Mouse (Mus musculus) cerebellum, adult (tissue): ENCODE results near the gene Chd4.

Experiments
- ATAC-seq: cut with Nextera tagmentation; 2 replicates; pipeline ENCODE4 v1.9.2; 2017; ENCODE audit warnings: mild to moderate bottlenecking, moderate library complexity, mixed read lengths; ENCODE audit not compliant: insufficient number of reproducible peaks, low FRiP score, low TSS enrichment

The Chd4 gene

DNA sequence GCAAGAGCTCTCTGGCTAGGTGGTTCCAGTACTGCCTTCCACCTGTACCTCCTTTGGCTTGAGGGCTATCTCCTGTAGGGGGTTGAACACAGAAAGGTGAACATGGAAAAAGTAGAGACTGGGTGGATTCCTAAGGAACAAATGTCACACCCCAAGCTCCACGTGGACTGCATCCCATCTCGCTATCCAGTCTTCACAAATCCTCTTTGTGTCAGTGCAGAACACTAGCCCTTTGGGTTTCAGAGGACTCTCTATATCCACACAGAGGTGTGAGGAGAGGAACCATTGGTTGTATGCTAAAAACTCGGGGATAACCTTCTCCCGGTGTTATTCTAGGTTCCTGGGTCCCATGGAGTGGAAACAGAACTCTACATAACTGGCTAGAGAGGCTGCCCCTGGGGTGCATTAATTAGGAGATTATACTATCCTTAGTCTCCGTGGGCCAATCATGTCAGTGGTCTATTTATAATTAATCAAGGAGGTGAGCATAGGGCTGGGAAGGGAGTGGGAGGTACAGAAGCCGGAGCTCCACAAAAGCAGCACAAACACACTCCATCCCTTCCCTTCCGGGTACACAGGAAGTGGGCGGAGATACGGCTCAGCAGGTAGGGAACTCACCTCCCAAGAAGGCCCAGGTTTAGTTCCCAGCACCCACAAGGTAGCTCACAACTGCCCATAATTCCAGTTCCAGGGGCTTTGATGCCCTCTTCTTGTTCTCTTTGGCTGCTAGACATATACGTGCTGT is 5.3 kb upstream of the Chd4 start:
- no peak for ATAC-seq

- ATAC-seq = no peak
Measured at GRCm38 (mm10) chr6:125092372-125092771, 3.4 kb upstream of the Chd4 start.

DNA sequence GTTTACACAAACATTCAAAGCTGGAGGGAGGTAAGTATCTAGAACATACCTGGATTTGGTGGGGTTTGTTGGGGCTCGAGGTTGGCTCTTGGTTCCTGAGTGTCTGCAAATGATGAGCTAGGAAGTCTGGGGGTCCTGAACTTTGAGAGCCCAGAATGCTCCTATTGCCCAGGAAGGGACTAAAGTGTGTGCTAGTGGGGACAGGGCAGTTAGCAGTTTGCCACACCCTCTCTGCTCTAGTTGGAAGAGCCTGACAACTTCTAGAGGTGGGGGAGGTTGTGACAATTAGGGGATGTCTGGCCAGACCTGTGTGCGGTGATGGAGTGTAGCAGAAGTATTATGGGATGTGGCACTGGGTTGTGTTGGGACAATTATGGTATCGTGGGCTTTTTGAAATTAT is 938 bp upstream of the Chd4 start:
- no peak for ATAC-seq

DNA sequence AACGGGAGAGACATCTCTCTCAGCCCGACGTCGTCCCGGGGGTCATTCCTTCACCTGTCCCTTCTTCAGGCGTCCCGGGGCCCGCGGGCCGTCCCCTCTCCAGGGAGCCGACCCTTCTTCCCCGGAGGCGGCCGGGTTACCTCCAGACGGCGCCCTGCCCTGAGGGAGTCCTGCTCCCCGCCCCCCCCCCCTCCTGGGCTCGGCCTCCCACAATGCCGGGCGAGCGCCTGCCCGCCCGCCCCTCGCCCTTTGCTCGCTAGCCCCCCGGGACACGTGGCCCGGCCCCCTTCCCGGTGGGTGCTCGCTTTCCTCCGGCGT is 457 bp downstream of the Chd4 start:
- no peak for ATAC-seq

DNA sequence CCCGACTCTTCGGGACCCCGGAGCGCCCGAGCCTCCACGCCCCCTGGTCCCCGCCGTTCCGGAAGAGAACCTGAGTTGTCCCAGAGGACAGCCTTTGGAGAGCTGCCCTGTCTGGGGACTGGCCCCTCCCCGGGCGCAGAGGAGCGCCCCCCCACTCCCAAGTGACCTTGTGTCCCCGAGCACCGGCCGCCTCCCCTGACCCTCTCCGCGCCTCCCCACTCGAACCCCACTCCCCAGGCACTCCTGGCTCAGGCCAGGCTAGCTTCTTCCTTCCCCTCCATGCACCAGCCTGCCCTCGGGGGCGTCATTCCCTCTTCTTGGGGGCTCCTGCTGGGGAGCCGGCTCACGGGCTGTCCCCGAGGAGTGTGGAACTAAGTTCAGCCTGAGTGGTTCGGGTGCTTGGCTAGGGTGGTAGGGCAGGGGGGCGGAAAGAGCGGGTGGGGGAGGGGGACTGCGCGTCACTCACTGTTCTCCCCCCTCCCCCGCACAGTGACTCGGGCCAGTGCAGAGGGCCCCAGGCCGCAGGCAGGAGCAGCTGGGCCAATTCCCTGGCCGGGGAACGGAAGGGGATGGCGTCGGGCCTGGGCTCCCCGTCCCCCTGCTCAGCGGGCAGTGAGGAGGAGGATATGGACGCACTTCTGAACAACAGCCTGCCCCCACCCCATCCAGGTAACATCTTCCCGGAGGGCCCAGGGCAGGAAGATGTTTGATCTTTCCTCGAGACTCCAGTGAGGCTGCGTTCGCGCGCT is 990 bp downstream of the Chd4 start:
- no peak; the same call in 1 of the 2 replicates for ATAC-seq

DNA sequence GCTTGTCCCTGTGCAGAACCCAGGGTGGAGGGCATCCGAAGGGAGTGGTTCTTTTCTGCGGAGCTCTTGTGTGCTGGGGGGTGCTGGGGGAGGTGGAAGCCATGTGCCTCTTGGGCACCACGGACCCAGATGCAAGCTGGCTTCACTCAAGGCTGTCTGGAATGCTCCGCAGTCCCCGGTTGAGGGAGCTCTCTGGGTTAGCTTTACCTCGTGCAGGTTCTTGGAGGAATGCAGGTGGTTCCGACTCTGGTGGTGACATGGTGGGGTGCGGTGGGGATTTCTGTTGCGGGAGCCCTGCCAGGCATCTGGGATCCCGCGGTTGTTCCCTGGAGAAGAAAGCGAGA is 1.5 kb downstream of the Chd4 start:
- no peak for ATAC-seq

GRCm38 (mm10) chr6:125097951-125098350 is 2.2 kb downstream of the Chd4 start:
- no peak for ATAC-seq

- no peak for ATAC-seq
Measured at GRCm38 (mm10) chr6:125098513-125098912, 2.7 kb downstream of the Chd4 start.

GRCm38 (mm10) chr6:125099421-125099971 is 3.7 kb downstream of the Chd4 start:
- ATAC-seq = no peak

DNA sequence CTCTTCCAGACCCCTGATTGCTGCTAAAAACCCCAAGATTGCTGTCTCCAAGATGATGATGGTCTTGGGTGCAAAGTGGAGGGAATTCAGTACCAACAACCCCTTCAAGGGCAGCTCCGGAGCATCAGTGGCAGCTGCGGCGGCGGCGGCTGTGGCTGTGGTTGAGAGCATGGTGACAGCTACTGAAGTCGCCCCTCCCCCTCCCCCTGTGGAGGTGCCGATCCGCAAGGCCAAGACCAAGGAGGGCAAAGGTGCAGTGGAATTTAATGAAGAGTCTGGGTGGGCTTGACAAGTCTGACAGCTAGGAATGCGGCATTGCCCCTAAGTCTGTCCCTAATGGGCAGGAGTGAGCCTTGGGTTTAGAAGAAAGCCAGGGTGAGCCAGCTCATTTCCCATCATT is 5.7 kb downstream of the Chd4 start:
- ATAC-seq = no peak

GRCm38 (mm10) chr6:125104223-125104622 is 8.4 kb downstream of the Chd4 start:
- ATAC-seq = no peak

DNA sequence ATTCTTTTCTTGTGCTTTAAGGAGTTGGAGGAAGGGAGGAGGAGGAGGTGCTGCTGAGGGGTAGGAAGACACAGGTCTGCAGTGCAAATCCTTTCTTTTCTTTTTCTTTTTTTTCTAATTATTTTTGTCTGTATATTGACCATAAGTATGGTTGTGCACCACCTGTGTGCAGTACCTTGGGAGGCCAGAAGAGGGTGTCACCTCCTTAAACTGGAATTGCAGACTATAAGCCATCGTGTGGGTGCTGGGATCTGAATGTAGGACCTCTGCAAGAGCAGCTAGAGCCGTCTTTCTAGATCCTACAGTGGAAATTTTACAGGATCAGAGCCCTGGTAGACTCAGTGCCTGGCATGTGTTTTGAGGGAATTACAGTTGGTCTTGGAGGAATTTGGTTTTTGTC is 11.9 kb downstream of the Chd4 start:
- ATAC-seq = no peak

DNA sequence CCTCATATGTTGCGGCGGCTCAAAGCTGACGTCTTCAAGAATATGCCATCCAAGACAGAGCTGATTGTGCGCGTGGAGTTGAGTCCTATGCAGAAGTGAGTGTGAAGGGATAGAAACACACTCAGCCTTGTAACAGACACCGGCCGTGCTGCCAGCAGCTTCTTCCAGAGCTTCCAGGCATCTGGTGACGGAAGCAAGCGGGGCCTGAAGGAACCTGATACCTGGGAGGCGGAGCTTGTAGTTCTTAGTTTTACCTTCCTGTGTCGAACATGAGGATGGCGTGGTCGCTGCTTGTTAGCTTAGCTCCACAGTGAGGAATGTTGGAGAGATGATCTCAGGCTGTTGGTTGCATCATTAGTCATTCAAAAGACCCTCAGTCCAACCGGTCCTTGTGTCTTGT is 13.6 kb downstream of the Chd4 start:
- ATAC-seq = no peak

DNA sequence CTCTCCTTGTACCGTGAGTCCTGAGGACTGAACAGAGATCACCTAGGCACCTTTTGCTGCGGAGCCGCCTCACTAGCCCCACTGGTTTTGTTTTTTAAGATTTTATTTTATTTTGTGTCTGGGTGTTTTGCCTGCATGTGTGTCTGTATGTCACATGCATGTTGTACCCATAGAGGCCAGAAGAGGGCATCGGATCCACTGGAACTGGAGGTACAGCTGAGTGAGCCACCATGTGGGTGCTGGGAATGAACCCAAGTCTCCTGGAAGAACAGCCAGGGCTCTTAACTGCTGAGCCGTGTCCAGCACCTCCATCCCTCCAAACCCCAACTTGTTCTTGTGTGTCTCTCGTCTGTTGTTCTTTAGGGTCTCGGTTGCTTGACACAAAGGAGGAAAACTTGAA is 15.1 kb downstream of the Chd4 start:
- ATAC-seq = no peak

DNA sequence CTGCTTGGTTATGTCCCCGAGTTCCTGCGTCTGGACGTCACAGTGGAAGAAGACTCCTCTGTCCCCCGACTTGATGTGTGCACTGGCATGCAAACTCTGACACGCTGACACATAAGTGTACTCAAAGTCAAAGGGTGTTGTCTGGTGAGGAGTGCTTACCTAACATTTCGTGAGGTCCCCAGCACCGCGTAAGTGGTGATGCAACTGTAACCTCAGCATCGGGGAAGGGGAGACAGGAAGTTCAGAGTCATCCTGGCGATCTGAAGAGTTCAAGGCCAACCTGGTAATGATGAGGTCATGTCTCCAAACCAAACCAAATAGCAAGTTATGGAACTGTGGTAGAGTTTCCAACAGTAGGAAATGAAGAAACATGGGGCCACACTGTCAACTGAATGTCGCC is 16.8 kb downstream of the Chd4 start:
- ATAC-seq = no peak

GRCm38 (mm10) chr6:125119387-125119786 is 23.6 kb downstream of the Chd4 start:
- ATAC-seq = no peak

GRCm38 (mm10) chr6:125128724-125129123 is 32.9 kb downstream of the Chd4 start:
- ATAC-seq = no peak

DNA sequence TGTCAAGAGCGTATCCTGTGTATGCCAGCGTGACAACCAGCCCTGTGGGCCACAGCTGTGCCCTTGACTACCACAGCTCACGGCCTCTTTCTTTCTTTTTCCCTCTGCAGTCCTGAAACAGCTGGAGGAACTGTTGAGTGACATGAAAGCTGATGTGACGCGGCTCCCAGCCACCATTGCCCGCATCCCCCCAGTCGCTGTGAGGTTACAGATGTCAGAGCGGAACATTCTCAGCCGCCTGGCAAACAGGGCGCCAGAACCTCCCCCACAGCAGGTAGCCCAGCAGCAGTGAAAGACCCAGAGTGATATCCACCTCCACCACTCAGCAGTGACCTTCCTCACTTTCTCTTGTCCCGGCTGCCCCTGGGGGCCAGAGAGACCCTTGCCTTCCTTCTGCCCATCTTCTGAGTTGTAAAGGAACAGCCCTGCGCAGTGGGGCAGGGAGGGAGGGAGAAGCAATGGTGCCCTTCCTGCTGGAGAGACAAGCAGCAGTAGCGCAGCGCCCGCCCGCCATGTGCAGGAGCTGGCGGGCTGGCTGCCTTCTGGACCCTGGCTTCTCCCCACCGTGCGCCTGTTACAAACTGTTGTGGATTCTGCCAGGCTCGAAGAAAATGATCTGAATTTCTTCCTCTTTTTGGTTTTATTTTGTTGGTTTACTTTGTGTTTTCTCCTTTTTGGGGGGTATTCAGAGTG is 34.1 kb downstream of the Chd4 start:
- no peak for ATAC-seq

DNA sequence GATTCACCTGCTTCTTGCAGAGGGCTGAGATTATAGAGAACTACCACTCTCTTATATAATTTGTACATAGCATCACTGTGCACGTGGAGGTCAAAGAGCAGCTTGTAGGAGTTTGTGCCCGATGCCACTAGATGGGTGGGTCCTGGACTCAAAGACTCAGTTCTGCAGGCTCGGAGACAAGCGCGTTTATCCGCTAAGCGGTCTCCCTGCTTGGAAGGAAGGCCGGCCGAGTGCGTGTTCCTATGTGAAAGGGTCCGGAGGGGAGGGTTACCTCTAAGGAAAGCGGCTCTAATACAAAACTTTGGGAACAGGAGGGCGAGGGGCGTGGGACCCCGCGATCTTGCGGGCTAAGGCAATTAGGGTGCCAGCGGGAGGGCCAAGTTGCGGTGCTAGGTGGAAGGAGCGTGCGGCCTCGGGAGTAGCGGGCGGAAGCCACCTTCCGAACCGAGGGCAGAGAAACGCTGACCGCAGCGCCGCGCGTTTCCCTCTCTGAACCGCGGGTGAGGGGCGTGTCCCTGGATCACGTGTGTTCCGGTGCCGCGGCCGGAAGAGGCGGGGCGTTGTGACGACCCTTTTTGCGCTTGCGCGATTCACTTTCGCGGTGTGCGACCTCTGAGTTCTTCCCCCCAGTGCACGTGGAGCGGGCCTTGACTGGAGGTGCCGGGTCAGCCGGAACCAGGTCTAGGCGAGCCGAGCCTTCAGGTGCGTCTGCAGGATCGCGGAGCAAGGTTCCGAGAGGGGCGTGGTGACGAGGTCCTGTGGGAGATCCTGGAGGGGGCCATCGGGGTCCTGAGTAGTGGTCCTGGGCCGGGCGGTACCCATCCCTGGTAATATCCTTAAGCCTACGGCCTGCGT is 35.7 kb downstream of the Chd4 start, which contains the start of gene Nop2:
Nop2 (plus strand) TSS at position 608 of the 855 bp plus-strand sequence.
- ATAC-seq = peak; percentile 84

DNA sequence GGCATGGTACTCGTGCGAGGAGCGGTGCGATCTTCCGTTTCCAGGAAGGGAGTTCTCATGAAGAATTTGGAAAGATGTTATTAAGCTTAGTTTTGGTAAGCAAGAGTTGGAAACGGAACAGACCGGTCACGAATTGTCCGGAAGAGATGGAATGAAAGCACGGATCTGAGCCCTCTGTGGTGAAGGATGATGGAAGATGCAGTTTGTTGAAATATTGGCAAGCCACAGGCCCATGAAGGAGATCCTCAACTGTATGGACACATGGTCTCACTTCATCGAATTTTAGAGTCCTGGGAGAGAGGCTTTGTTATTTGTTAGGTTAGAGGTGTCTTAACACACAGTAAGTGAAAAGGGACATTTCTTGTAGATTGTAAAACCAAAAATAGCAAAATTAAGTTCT is 36.7 kb downstream of the Chd4 start:
- no peak for ATAC-seq
